Mouse (Mus musculus) limb, embryonic 10.5 days (tissue): ENCODE measurements around the gene Lrrc8d. TPM values are rescaled to one million over a fixed set of nuclear protein-coding genes. Genes with fewer than 3 reads are reported as not detected.

Source experiments
- DNase-seq: peaks from one replicate; pipeline ENCODE4 v3.0.0-alpha.2; 2017; ENCODE audit warnings: low spot score
- H3K27ac ChIP-seq: fragments of 300-500 bp; sonication (generic); 2 replicates; pipeline ENCODE4 v1.5.1; 2016; ENCODE audit warnings: mild to moderate bottlenecking
- H3K27me3 ChIP-seq: fragments of 300-500 bp; sonication (generic); 2 replicates; pipeline ENCODE4 v1.6.1; 2016; ENCODE audit warnings: low read depth, mild to moderate bottlenecking; ENCODE audit not compliant: poor library complexity, severe bottlenecking
- H3K36me3 ChIP-seq: fragments of 300-500 bp; sonication (generic); 2 replicates; pipeline ENCODE4 v1.6.1; 2016; ENCODE audit warnings: mild to moderate bottlenecking, moderate library complexity
- H3K4me1 ChIP-seq: fragments of 300-500 bp; sonication (generic); 2 replicates; pipeline ENCODE4 v1.6.1; 2016
- H3K4me3 ChIP-seq: fragments of 300-500 bp; sonication (generic); 2 replicates; pipeline ENCODE4 v1.5.1; 2016; ENCODE audit warnings: mild to moderate bottlenecking, moderate library complexity
- H3K9me3 ChIP-seq: fragments of 300-500 bp; sonication (generic); replicated peaks from 2 replicates; pipeline ENCODE4 v1.6.1; 2016; ENCODE audit warnings: mild to moderate bottlenecking
- WGBS: fragments of 180-500 bp; shearing (Covaris S2); methylation state at CpG from one replicate; pipeline ENCODE4 v1.1.7; 2016; 5-methylcytosine and 5-hydroxymethylcytosine counted together
- polyA plus RNA-seq: library from polyadenylated mRNA; unstranded; fragments of >200 nt; fragmentation: Nextera tagmentation; extraction: Ambion mirVana; gene quantifications from 2 replicates; pipeline ENCODE4 v1.2.1, GENCODE M21; 2016

The Lrrc8d gene
- polyA plus RNA-seq, 1 experiment from 2014 or later: 17.6 TPM

GRCm38 (mm10) chr5:105798421-105798820 is 98.7 kb downstream of the Lrrc8d start:
- Histone ChIP-seq H3K36me3 (0 out of 2 replicates have a peak, but pooled peaks cover 2% of the 10 kb centered on the region), H3K27ac (no peak overlapping the region), H3K4me3 (no peak overlapping the region), H3K4me1 (peaks cover 37% of the 10 kb centered on the region), H3K9me3 (no peaks in the 10 kb centered on the region), H3K27me3 (no peaks in the 10 kb centered on the region)
- no peak for DNase-seq
- 89% methylated on average over 4 of the region's 4 CpGs for WGBS

- 32% methylated on average over 13 of the region's 13 CpGs for WGBS
- peaks cover 33% of the 10 kb centered on the region for H3K4me1 ChIP-seq
- H3K27me3 ChIP-seq: no peaks in the 10 kb centered on the region
- H3K9me3 ChIP-seq: no peaks in the 10 kb centered on the region
- H3K27ac ChIP-seq: peak overlapping the region; percentile 70; the same call in 1 of the 2 replicates
- no peak overlapping the region for H3K4me3 ChIP-seq
- H3K36me3 ChIP-seq: 0 out of 2 replicates have a peak, but pooled peaks cover 2% of the 10 kb centered on the region
- no peak for DNase-seq
Measured at GRCm38 (mm10) chr5:105799850-105800635, 100.3 kb downstream of the Lrrc8d start.

- 57% methylated on average over 10 of the region's 10 CpGs for WGBS
- no peak for DNase-seq
Measured at GRCm38 (mm10) chr5:105801031-105801529, 101.3 kb downstream of the Lrrc8d start.

GRCm38 (mm10) chr5:105805955-105806354 is 106.2 kb downstream of the Lrrc8d start:
- no peak for DNase-seq
- Histone ChIP-seq H3K9me3 (no peaks in the 10 kb centered on the region), H3K4me1 (peaks cover 36% of the 10 kb centered on the region), H3K36me3 (no peaks in the 10 kb centered on the region), H3K4me3 (no peak overlapping the region), H3K27me3 (no peaks in the 10 kb centered on the region), H3K27ac (no peak overlapping the region)
- WGBS: 90% methylated on average over 12 of the region's 12 CpGs

More at GRCm38 (mm10) chr5:105801031-105801529, 101.3 kb downstream of the Lrrc8d start:
- 0 out of 2 replicates have a peak, but pooled peaks cover 2% of the 10 kb centered on the region for H3K36me3 ChIP-seq
- no peak overlapping the region for H3K4me3 ChIP-seq
- no peak overlapping the region; the same call in 1 of the 2 replicates for H3K27ac ChIP-seq
- no peaks in the 10 kb centered on the region for H3K27me3 ChIP-seq
- H3K9me3 ChIP-seq: no peaks in the 10 kb centered on the region
- H3K4me1 ChIP-seq: peaks cover 33% of the 10 kb centered on the region

GRCm38 (mm10) chr5:105807461-105807860 is 107.7 kb downstream of the Lrrc8d start:
- no peaks in the 10 kb centered on the region for H3K27me3 ChIP-seq
- no peak overlapping the region for H3K27ac ChIP-seq
- DNase-seq: no peak
- peaks cover 24% of the 10 kb centered on the region for H3K4me1 ChIP-seq
- H3K4me3 ChIP-seq: no peak overlapping the region
- H3K9me3 ChIP-seq: no peaks in the 10 kb centered on the region
- WGBS: 44% methylated on average over 7 of the region's 7 CpGs
- H3K36me3 ChIP-seq: peaks cover 12% of the 10 kb centered on the region

GRCm38 (mm10) chr5:105809056-105809455 is 109.3 kb downstream of the Lrrc8d start:
- DNase-seq: no peak
- Histone ChIP-seq H3K27ac (no peak overlapping the region), H3K9me3 (no peaks in the 10 kb centered on the region), H3K4me1 (peaks cover 22% of the 10 kb centered on the region), H3K27me3 (no peaks in the 10 kb centered on the region), H3K4me3 (no peak overlapping the region), H3K36me3 (peaks cover 28% of the 10 kb centered on the region)
- WGBS: 82% methylated on average over 11 of the region's 11 CpGs

GRCm38 (mm10) chr5:105813036-105813435 is 113.3 kb downstream of the Lrrc8d start:
- H3K4me3 ChIP-seq: no peak overlapping the region
- H3K36me3 ChIP-seq: peaks cover 42% of the 10 kb centered on the region
- H3K4me1 ChIP-seq: peaks cover 6% of the 10 kb centered on the region
- no peaks in the 10 kb centered on the region for H3K27me3 ChIP-seq
- no peaks in the 10 kb centered on the region for H3K9me3 ChIP-seq
- no peak for DNase-seq
- WGBS: 96% methylated on average over 14 of the region's 14 CpGs
- no peak overlapping the region for H3K27ac ChIP-seq

- Histone ChIP-seq H3K4me1 (no peaks in the 10 kb centered on the region; the same call in none of the 2 replicates), H3K9me3 (no peaks in the 10 kb centered on the region), H3K4me3 (no peak overlapping the region), H3K27me3 (no peaks in the 10 kb centered on the region), H3K27ac (no peak overlapping the region), H3K36me3 (peaks cover 42% of the 10 kb centered on the region)
- DNase-seq: no peak
- WGBS: 93% methylated on average over 10 of the region's 10 CpGs
Measured at GRCm38 (mm10) chr5:105813974-105814373, 114.2 kb downstream of the Lrrc8d start.

- Histone ChIP-seq H3K4me3 (no peak overlapping the region), H3K27me3 (no peaks in the 10 kb centered on the region), H3K4me1 (no peaks in the 10 kb centered on the region), H3K27ac (no peak overlapping the region), H3K36me3 (peaks cover 42% of the 10 kb centered on the region), H3K9me3 (no peaks in the 10 kb centered on the region)
- WGBS: 81% methylated on average over 14 of the region's 14 CpGs
- no peak for DNase-seq
Measured at GRCm38 (mm10) chr5:105816118-105816517, 116.3 kb downstream of the Lrrc8d start.

- Histone ChIP-seq H3K9me3 (no peaks in the 10 kb centered on the region), H3K4me1 (no peaks in the 10 kb centered on the region), H3K27me3 (no peaks in the 10 kb centered on the region), H3K4me3 (no peak overlapping the region), H3K27ac (no peak overlapping the region), H3K36me3 (peaks cover 30% of the 10 kb centered on the region)
- WGBS: 94% methylated on average over 9 of the region's 9 CpGs
- DNase-seq: no peak
Measured at GRCm38 (mm10) chr5:105817248-105817976, 117.6 kb downstream of the Lrrc8d start.

GRCm38 (mm10) chr5:105818411-105818810 is 118.6 kb downstream of the Lrrc8d start:
- Histone ChIP-seq H3K27me3 (no peaks in the 10 kb centered on the region), H3K4me3 (no peak overlapping the region)

GRCm38 (mm10) chr5:105821390-105821789 is 121.6 kb downstream of the Lrrc8d start:
- H3K4me3 ChIP-seq: no peak overlapping the region
- H3K27me3 ChIP-seq: no peaks in the 10 kb centered on the region
- 82% methylated on average over 6 of the region's 6 CpGs for WGBS
- DNase-seq: no peak
- H3K9me3 ChIP-seq: no peaks in the 10 kb centered on the region
- H3K4me1 ChIP-seq: peaks cover 13% of the 10 kb centered on the region
- H3K36me3 ChIP-seq: no peaks in the 10 kb centered on the region; the same call in 1 of the 2 replicates
- H3K27ac ChIP-seq: no peak overlapping the region

More at GRCm38 (mm10) chr5:105818411-105818810, 118.6 kb downstream of the Lrrc8d start:
- H3K36me3 ChIP-seq: peaks cover 20% of the 10 kb centered on the region
- DNase-seq: no peak
- H3K27ac ChIP-seq: no peak overlapping the region; the same call in 1 of the 2 replicates
- WGBS: 92% methylated on average over 5 of the region's 5 CpGs
- no peaks in the 10 kb centered on the region for H3K9me3 ChIP-seq
- peaks cover 9% of the 10 kb centered on the region for H3K4me1 ChIP-seq
